Mouse (Mus musculus): ENCODE results near the gene Zfp599.

Zfp599 gene

DNA sequence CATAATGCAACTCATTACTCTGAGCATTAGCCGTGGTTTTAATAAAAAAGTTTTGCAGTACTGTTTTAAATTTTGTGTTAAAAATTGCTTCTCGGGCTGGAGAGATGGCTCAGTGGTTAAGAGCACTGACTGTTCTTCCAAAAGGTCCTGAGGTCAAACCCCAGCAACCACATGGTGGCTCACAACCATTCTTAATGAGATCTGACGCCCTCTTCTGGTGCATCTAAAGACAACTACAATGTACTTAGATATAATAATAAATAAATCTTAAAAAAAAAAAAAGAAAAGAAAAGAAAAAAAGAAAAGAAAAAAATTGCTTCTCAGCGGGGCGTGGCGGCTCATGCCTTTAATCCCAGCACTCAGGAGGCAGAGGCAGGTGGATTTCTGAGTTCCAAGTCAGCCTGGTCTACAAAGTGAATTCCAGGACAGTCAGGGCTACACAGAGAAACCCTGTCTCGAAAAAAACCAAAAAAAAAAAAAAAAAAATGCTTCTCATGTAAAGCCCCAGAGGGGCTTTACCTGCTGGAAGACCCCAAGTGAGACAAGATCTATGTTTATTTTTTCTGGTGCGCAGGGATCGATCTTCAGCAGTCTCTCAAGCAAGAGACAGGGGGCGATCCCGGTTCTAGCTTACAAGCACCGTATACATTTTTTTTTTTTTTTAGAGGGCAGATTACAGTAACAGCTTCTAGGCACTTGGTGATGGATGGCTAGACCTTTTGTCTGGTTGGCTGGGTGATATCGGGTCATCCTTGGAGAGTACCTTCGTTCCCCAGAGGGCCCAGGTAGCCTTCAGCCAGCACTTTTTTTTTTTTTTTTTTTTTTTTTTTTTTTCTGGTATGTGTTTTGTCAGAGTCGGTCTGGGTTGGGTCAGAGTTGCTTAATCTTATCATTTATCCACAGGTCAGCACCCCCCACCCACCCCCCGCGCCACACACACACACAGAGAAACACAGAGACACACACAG, 34.9 kb downstream of the Zfp599 start:
- DNase-seq (ENCODE audit: low read depth, low spot score) = peak; percentile 74

DNA sequence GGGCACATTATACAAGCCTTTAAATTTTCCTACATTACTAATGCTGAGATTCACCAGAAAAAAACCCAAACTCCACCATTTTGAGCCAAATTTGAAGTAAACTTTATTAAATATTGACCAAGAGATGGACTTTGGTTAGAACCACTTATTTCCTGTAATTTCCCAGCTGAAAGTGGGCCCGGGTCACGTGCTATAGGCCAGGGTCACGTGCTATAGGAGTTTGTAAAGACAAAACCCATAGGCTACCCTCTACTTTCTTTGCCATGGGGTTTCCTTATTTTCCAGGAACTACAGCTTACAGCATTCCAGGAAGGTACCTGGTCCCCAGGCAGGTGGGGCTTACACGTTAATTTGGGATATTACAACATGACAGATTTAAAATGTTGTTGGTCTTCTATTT, 35.6 kb downstream of the Zfp599 start:
- DNase-seq (ENCODE audit: low read depth, low spot score) = no peak

DNA sequence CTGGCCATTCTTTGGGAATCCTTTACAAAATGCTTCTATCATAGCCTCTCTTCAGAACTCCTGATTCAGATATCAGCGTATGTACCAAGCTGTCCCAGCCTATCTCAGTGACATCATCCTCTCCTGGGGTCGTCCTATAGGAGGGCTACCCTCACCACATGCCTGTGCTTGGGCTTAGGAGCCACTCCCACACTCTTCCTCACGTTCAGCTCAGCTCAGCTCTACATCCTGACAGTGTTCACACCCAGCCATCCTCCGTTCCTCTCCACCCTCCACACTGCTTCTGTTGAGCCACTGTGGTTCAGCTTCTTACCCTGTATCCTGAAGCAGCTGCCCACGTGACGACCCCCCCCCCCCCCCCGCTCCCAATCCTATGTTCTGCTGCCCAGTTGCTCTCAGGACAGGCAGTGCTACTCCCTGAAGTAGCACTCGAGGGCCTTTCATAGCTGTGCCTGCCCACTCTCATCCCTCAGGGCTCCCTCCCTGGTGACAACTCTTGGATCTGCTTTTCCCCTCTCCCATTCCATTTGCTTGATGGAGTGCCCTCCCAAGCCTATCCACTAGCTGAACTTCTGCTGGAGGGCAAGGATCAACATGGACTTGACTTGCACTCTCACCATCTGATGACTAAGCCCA, 41.7 kb downstream of the Zfp599 start:
- no peak for DNase-seq (ENCODE audit: low read depth, low spot score)

DNA sequence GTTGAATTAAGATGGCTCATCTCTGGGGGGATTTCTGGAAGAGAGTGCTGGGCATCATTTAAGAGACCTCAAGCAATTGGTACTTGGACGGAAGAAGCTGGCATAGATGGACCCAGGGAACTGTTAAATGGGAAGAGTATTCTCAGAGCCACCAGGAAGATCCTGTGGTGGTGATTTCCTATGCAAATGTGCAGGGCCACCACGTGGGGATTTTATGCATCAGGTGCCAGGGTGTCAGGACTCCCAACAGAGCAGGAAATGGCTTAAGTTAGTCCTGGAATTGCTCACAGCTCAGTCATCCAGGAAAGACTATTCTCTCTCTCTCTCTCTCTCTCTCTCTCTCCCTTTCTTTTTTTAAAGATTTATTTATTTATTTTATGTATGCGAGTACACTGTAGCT, 43.0 kb downstream of the Zfp599 start:
- no peak for DNase-seq (ENCODE audit: low read depth, low spot score)

DNA sequence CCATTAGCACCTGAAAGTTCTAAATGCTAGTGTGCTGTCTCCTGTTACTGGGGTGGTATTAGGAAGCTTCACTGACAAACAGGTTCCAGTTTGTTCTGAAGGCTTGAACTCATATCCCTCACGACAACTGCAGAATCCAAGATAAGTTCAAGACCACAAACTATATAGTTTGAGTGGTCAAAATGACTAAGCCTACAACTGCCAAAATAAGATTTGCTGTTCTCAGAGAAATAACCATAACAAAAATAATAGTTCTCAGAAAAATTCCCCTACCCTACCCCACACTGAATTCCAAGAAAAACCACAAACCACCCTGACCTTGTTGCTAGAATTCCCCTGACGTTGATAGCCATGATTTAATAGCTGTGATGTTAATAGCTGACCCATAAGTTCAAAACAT, 45.1 kb downstream of the Zfp599 start:
- peak; percentile 49 for DNase-seq (ENCODE audit: low read depth, low spot score)

DNA sequence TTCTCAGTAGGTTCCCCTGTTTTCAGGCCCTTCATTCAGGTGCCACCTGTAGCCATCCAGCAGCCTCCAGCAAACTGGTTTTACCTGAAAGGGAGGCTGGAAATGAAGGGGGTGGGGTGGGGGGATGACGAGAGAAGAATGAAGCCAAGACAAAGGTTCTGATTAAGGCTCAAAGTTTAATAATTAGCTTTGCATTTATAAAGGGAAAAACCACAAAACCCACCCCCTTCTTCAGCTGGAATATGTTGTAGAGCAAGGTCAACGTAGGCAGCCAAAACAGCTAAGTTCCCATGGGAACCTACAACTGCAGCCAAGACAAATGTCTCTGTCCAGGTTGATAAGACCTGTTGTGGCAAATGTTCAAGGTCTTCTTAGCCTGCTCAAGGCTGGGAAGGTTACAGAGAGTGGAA, 45.9 kb downstream of the Zfp599 start:
- no peak for DNase-seq (ENCODE audit: low read depth, low spot score)

All from 3T3-L1 (cell line).